Mouse (Mus musculus): ENCODE measurements around the gene Fxn.

- TF ChIP-seq CTCF (conservative IDR thresholded peaks at IDR 0.05; ENCODE audit: insufficient read depth, insufficient read length, low read depth, low read length), result no peak
- TF ChIP-seq POLR2A (IDR thresholded peaks at IDR 0.05; ENCODE audit: low read depth, low read length), result no peak
Observed at GRCm38 (mm10) chr19:24302198-24302597, 21.8 kb upstream of the Fxn start.

Measured in kidney, adult 2 months (tissue).